Mouse (Mus musculus) embryonic fibroblast, embryonic 13.5 days (primary cell): ENCODE measurements around the gene Lyrm1.

Source experiments
- CTCF ChIP-seq: IDR thresholded peaks from 2 replicates; pipeline ENCODE4 v1.5.1; 2011; ENCODE audit warnings: mild to moderate bottlenecking, control low read depth, low read length, moderate library complexity, borderline replicate concordance; ENCODE audit not compliant: insufficient read depth
- POLR2A ChIP-seq: IDR thresholded peaks from 2 replicates; pipeline ENCODE4 v1.6.1; 2011; ENCODE audit warnings: low read depth, mild to moderate bottlenecking, control low read depth, low read length, moderate library complexity

- TF ChIP-seq CTCF, result no peak
- TF ChIP-seq POLR2A, result no peak
These were observed 89.7 kb downstream of the Lyrm1 start for GRCm38 (mm10) chr7:119985279-119985912.
